Mouse (Mus musculus): ENCODE data around the gene Hist1h2ak.
A peak's percentile ranks its signal among the peaks of the same experiment; 100 is the strongest.
"Not testable (repeated sequence)": the region's sequence is repeated elsewhere in the genome, so short reads cannot be mapped to it uniquely, and the experiment has no call there.

Hist1h2ak gene

GRCm38 (mm10) chr13:21721107-21721756 is 32.4 kb downstream of the Hist1h2ak start:
- not testable (repeated sequence) for DNase-seq (ENCODE audit: low spot score)

GRCm38 (mm10) chr13:21718381-21719080 is 35.1 kb downstream of the Hist1h2ak start:
- DNase-seq (ENCODE audit: low spot score): no peak

- peak; percentile 80 for DNase-seq (ENCODE audit: low spot score)
Measured at GRCm38 (mm10) chr13:21717397-21718357, 36.0 kb downstream of the Hist1h2ak start, which contains the start of gene Hist1h3h. Gene Hist1h3h, plus strand, starts transcription at chr13:21717659.

- not testable (repeated sequence) for DNase-seq (ENCODE audit: low spot score)
Measured at GRCm38 (mm10) chr13:21716540-21717391, 36.9 kb downstream of the Hist1h2ak start.

GRCm38 (mm10) chr13:21715864-21716539 is 37.6 kb downstream of the Hist1h2ak start, which contains the start of the genes Hist1h2bl and Hist1h2ai:
Gene Hist1h2bl, minus strand, starts transcription at chr13:21716143.
Gene Hist1h2ai, plus strand, starts transcription at chr13:21716422.
- peak; percentile 55 for DNase-seq (ENCODE audit: low spot score)

GRCm38 (mm10) chr13:21715131-21715863 is 38.3 kb downstream of the Hist1h2ak start:
- DNase-seq (ENCODE audit: low spot score): no peak

- DNase-seq (ENCODE audit: low spot score): no peak
Measured at GRCm38 (mm10) chr13:21714725-21715124, 38.9 kb downstream of the Hist1h2ak start.

- DNase-seq (ENCODE audit: low spot score): no peak
Measured at GRCm38 (mm10) chr13:21711698-21712097, 41.9 kb downstream of the Hist1h2ak start.

GRCm38 (mm10) chr13:21710821-21711525 is 42.7 kb downstream of the Hist1h2ak start:
- peak; percentile 61 for DNase-seq (ENCODE audit: low spot score)

- peak; percentile 81 for DNase-seq (ENCODE audit: low spot score)
Measured at GRCm38 (mm10) chr13:21710031-21710711, 43.5 kb downstream of the Hist1h2ak start.

GRCm38 (mm10) chr13:21706669-21707068 is 47.0 kb downstream of the Hist1h2ak start:
- no peak for DNase-seq (ENCODE audit: low spot score)

Measured in ovary, postnatal 10 days (tissue).